Mouse (Mus musculus): ENCODE data around the gene C2cd3.

GRCm38 (mm10) chr7:100363162-100363561 is 8.9 kb upstream of the C2cd3 start:
- TF ChIP-seq POLR2A (IDR thresholded peaks at IDR 0.05; ENCODE audit: control insufficient read depth, low read depth, low read length) (no peak), CTCF (IDR thresholded peaks at IDR 0.05; ENCODE audit: control insufficient read depth, insufficient read depth, insufficient replicate concordance, low read depth, low read length) (no peak)
